ENCODE assay signal across 8 mouse cellular contexts in genomic region chr19:25238121-25238520, GRCm38 (mm10). TPM values are rescaled to one million over a fixed set of nuclear protein-coding genes. Genes with fewer than 3 reads are reported as not detected.
DNase-seq lines count a peak whose midpoint lies in the region; ATAC-seq and TF ChIP-seq lines count a peak whose summit lies in the region.

No protein-coding gene starts in this region.

- H3K4me1 ChIP-seq in testis, adult 2 months (ENCODE audit: control insufficient read depth, insufficient read depth, low read length), result peaks cover 16% of the 10 kb centered on the region
- no peaks in the 10 kb centered on the region; the same call in 1 of the 2 replicates for H3K4me1 ChIP-seq in liver, embryonic 16.5 days (ENCODE audit: control insufficient read depth, low read depth, low read length)

- no peak overlapping the region; the same call in 1 of the 2 replicates for H3K4me3 ChIP-seq in testis, adult 2 months (ENCODE audit: control insufficient read depth, low read depth, low read length)
- no peak overlapping the region for H3K4me3 ChIP-seq in liver, embryonic 16.5 days (ENCODE audit: low read depth, low read length)

- ATAC-seq in liver, embryonic 16.5 days (ENCODE audit: low read depth), result no peak

- intact Hi-C loops in left cerebral cortex, postnatal 36 days (cut with DNase I), result loop anchor here (10.0 kb wide), 1 partner anchor 377 kb away; the partner anchor contains the start of gene Dmrt3

- no peaks in the 10 kb centered on the region for H3K27me3 ChIP-seq in testis, adult 2 months (ENCODE audit: control insufficient read depth, insufficient read depth, low read length)
- peaks cover 38% of the 10 kb centered on the region for H3K27me3 ChIP-seq in liver, embryonic 16.5 days (ENCODE audit: control insufficient read depth, insufficient read depth, low read depth, low read length)

- no peak overlapping the region for H3K9ac ChIP-seq in liver, embryonic 16.5 days (ENCODE audit: low read depth, low read length)

- H3K4me2 ChIP-seq in liver, embryonic 16.5 days (ENCODE audit: low read depth, low read length), result peak overlapping the region; percentile 70; the same call in 1 of the 2 replicates

- no peaks in the 10 kb centered on the region for H3K36me3 ChIP-seq in testis, adult 2 months (ENCODE audit: control insufficient read depth, insufficient read depth, low read length)
- no peaks in the 10 kb centered on the region for H3K36me3 ChIP-seq in liver, embryonic 16.5 days (ENCODE audit: control insufficient read depth, insufficient read depth)

- no peaks in the 10 kb centered on the region for H3K9me3 ChIP-seq in liver, embryonic 16.5 days (replicated peaks; ENCODE audit: control insufficient read depth, low read length)

- TF ChIP-seq CTCF in testis, adult 2 months (IDR thresholded peaks at IDR 0.05; ENCODE audit: control insufficient read depth, insufficient read depth, insufficient replicate concordance, low read depth, low read length), result no peak

- peak; percentile 15 for DNase-seq in embryo, embryonic 9.5 days (ENCODE audit: extremely low spot score)
- DNase-seq in embryo, embryonic 10 days (ENCODE audit: low spot score), result no peak
- no peak for DNase-seq in testis, postnatal 14 days (ENCODE audit: low spot score)
- DNase-seq in spleen, adult 12 weeks (ENCODE audit: low spot score), result no peak
- DNase-seq in cerebellum, adult 9-10 months, result no peak
- DNase-seq in left cerebral cortex, postnatal 36 days (ENCODE audit: low spot score in 2 of 2), result no peak

- TF ChIP-seq POLR2A in testis, adult 2 months (IDR thresholded peaks at IDR 0.05; ENCODE audit: control insufficient read depth, low read depth, low read length), result no peak

- WGBS in liver, embryonic 16.5 days (ENCODE audit: insufficient replicate concordance), result 7% methylated on average over 13 of the region's 13 CpGs

- H3K27ac ChIP-seq in testis, adult 2 months (ENCODE audit: control insufficient read depth, insufficient read depth, low read depth, low read length), result 0 out of 2 replicates have a peak overlapping the region, but pooled peaks have one; percentile 32
- no peak overlapping the region for H3K27ac ChIP-seq in liver, embryonic 16.5 days (ENCODE audit: low read length)

RNA-seq across cellular contexts. Expression of gene Kank1, which starts 1.3 kb away (rescaled TPM):
- polyA plus RNA-seq in testis, adult 2 months (2012; rRNA removed), result 9.3 and 11.0 TPM in 2 replicates
- 7.6 and 8.3 TPM in 2 replicates for polyA plus RNA-seq in liver, embryonic 16.5 days (2015; fragmentation: Nextera tagmentation; extraction: Ambion mirVana)
- total RNA-seq in left cerebral cortex, postnatal 36 days (2021), result 10 to 100 TPM; 17.5 to 17.9 TPM
